Mouse (Mus musculus): ENCODE data around the gene Lbp. TPM values are rescaled to one million over a fixed set of nuclear protein-coding genes. Genes with fewer than 3 reads are reported as not detected.

Lbp gene
- polyA plus RNA-seq, 1 experiment from 2014 or later: 4.9 TPM

DNA sequence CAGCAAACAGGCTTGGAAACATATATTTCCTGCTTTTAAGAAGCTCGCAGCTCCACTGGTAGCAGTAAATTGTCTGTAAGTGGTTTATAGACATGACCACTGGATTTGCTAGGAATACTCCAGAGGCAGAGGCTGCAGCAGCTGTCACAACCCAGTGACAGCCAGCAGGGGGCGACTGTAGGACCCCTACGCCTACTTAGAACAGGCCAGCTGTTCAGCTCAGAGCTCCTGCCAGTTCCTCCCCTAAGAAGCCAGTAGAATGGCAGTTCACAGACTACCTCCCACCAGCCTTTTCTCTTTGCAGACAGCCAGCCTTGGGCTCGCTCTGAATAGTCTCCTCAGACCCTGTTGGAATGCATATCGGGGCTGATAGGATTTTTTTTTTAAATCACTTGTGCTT lies 10.7 kb downstream of the Lbp start:
- Histone ChIP-seq H3K9ac (no peak overlapping the region), H3K4me2 (no peak overlapping the region), H3K27me3 (replicated peaks) (no peaks in the 10 kb centered on the region), H3K4me3 (no peak overlapping the region), H3K4me1 (peaks cover 5% of the 10 kb centered on the region), H3K9me3 (no peaks in the 10 kb centered on the region), H3K36me3 (replicated peaks) (no peaks in the 10 kb centered on the region), H3K27ac (0 out of 2 replicates have a peak overlapping the region, but pooled peaks have one; percentile 32)
- peak; percentile 63 for ATAC-seq (replicated peaks)
- WGBS: 11% methylated on average over 5 of the region's 5 CpGs

DNA sequence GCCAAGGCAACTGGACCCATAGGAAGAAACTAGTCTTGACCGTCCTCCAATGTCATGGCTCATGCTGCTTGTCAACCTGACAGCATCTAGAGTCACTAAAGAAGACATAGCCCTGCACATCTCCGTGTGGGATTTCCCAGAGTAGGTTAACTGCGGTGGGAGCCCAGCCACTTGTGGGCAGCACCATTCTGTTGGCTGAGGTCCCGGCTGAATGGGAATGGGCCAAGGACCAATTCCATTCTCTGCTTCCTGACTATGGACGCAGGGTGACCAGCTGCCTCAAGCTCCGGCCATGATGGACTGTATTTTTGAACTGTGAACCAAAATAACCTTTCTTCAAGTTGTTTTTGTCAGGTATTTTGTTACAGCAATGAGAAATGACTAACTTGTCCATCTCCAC lies 15.3 kb downstream of the Lbp start:
- 92% methylated on average over 6 of the region's 6 CpGs for WGBS
- H3K4me1 ChIP-seq: peaks cover 7% of the 10 kb centered on the region
- H3K36me3 ChIP-seq (replicated peaks): no peaks in the 10 kb centered on the region
- H3K27ac ChIP-seq: no peak overlapping the region
- no peaks in the 10 kb centered on the region for H3K9me3 ChIP-seq
- H3K4me3 ChIP-seq: no peak overlapping the region
- no peaks in the 10 kb centered on the region for H3K27me3 ChIP-seq (replicated peaks)
- H3K4me2 ChIP-seq: no peak overlapping the region
- H3K9ac ChIP-seq: no peak overlapping the region
- ATAC-seq (replicated peaks): no peak

GRCm38 (mm10) chr2:158322845-158323244 lies 16.6 kb downstream of the Lbp start:
- no peak for ATAC-seq (replicated peaks)
- Histone ChIP-seq H3K27ac (no peak overlapping the region), H3K27me3 (replicated peaks) (no peaks in the 10 kb centered on the region), H3K36me3 (replicated peaks) (no peaks in the 10 kb centered on the region), H3K9ac (no peak overlapping the region), H3K4me3 (no peak overlapping the region), H3K9me3 (no peaks in the 10 kb centered on the region), H3K4me1 (peaks cover 2% of the 10 kb centered on the region; the same call in 1 of the 2 replicates), H3K4me2 (no peak overlapping the region)
- 76% methylated on average over 3 of the region's 3 CpGs for WGBS

GRCm38 (mm10) chr2:158324531-158325190 lies 18.4 kb downstream of the Lbp start:
- H3K27me3 ChIP-seq (replicated peaks): no peaks in the 10 kb centered on the region
- H3K9me3 ChIP-seq: no peaks in the 10 kb centered on the region
- peak; percentile 84 for ATAC-seq (replicated peaks)
- no peaks in the 10 kb centered on the region for H3K36me3 ChIP-seq (replicated peaks)
- 57% methylated on average over 10 of the region's 10 CpGs for WGBS
- H3K4me3 ChIP-seq: no peak overlapping the region
- H3K27ac ChIP-seq: no peak overlapping the region
- no peak overlapping the region for H3K9ac ChIP-seq
- no peak overlapping the region for H3K4me2 ChIP-seq
- peaks cover 2% of the 10 kb centered on the region; the same call in 1 of the 2 replicates for H3K4me1 ChIP-seq

- ATAC-seq (replicated peaks): no peak
- Histone ChIP-seq H3K4me1 (peaks cover 2% of the 10 kb centered on the region; the same call in 1 of the 2 replicates), H3K9me3 (no peaks in the 10 kb centered on the region), H3K4me3 (no peak overlapping the region), H3K27ac (no peak overlapping the region), H3K36me3 (replicated peaks) (no peaks in the 10 kb centered on the region), H3K4me2 (no peak overlapping the region), H3K9ac (no peak overlapping the region), H3K27me3 (replicated peaks) (no peaks in the 10 kb centered on the region)
- WGBS: 59% methylated on average over 8 of the region's 8 CpGs
These were observed 19.3 kb downstream of the Lbp start for GRCm38 (mm10) chr2:158325609-158326008.

GRCm38 (mm10) chr2:158334356-158334755 lies 28.1 kb downstream of the Lbp start:
- Histone ChIP-seq H3K4me2 (no peak overlapping the region), H3K9me3 (no peaks in the 10 kb centered on the region), H3K4me3 (no peak overlapping the region), H3K9ac (no peak overlapping the region), H3K36me3 (replicated peaks) (no peaks in the 10 kb centered on the region), H3K27me3 (replicated peaks) (no peaks in the 10 kb centered on the region), H3K27ac (no peak overlapping the region), H3K4me1 (no peaks in the 10 kb centered on the region)
- no peak for ATAC-seq (replicated peaks)
- 91% methylated on average over 13 of the region's 13 CpGs for WGBS

GRCm38 (mm10) chr2:158337698-158338097 lies 31.4 kb downstream of the Lbp start:
- 44% methylated on average over 10 of the region's 10 CpGs for WGBS
- Histone ChIP-seq H3K9ac (no peak overlapping the region), H3K27ac (no peak overlapping the region), H3K4me3 (no peak overlapping the region), H3K27me3 (replicated peaks) (no peaks in the 10 kb centered on the region), H3K9me3 (no peaks in the 10 kb centered on the region), H3K4me1 (no peaks in the 10 kb centered on the region), H3K36me3 (replicated peaks) (no peaks in the 10 kb centered on the region), H3K4me2 (no peak overlapping the region)
- no peak for ATAC-seq (replicated peaks)

- H3K36me3 ChIP-seq (replicated peaks): no peaks in the 10 kb centered on the region
- H3K4me2 ChIP-seq: no peak overlapping the region
- peak; percentile 62; the same call in 1 of the 2 replicates for ATAC-seq (replicated peaks)
- H3K4me1 ChIP-seq: no peaks in the 10 kb centered on the region
- no peaks in the 10 kb centered on the region for H3K27me3 ChIP-seq (replicated peaks)
- 33% methylated on average over 11 of the region's 11 CpGs for WGBS
- no peaks in the 10 kb centered on the region for H3K9me3 ChIP-seq
- no peak overlapping the region for H3K9ac ChIP-seq
- no peak overlapping the region for H3K4me3 ChIP-seq
- H3K27ac ChIP-seq: 0 out of 2 replicates have a peak overlapping the region, but pooled peaks have one; percentile 49
These were observed 33.8 kb downstream of the Lbp start for GRCm38 (mm10) chr2:158339948-158340564.

- ATAC-seq (replicated peaks): no peak
- WGBS: 80% methylated on average over 2 of the region's 2 CpGs
- H3K27me3 ChIP-seq (replicated peaks): no peaks in the 10 kb centered on the region
- no peaks in the 10 kb centered on the region for H3K9me3 ChIP-seq
- no peaks in the 10 kb centered on the region for H3K4me1 ChIP-seq
- H3K36me3 ChIP-seq (replicated peaks): no peaks in the 10 kb centered on the region
- no peak overlapping the region for H3K4me3 ChIP-seq
- no peak overlapping the region for H3K4me2 ChIP-seq
- no peak overlapping the region for H3K27ac ChIP-seq
- H3K9ac ChIP-seq: no peak overlapping the region
These were observed 35.0 kb downstream of the Lbp start for GRCm38 (mm10) chr2:158341324-158341723.

GRCm38 (mm10) chr2:158343495-158343894 lies 37.2 kb downstream of the Lbp start:
- 30% methylated on average over 5 of the region's 5 CpGs for WGBS
- Histone ChIP-seq H3K4me2 (no peak overlapping the region), H3K4me1 (no peaks in the 10 kb centered on the region), H3K27ac (no peak overlapping the region), H3K27me3 (replicated peaks) (no peaks in the 10 kb centered on the region), H3K36me3 (replicated peaks) (no peaks in the 10 kb centered on the region), H3K9me3 (no peaks in the 10 kb centered on the region), H3K9ac (no peak overlapping the region), H3K4me3 (no peak overlapping the region)
- ATAC-seq (replicated peaks): no peak

GRCm38 (mm10) chr2:158346467-158346866 lies 40.2 kb downstream of the Lbp start:
- Histone ChIP-seq H3K4me1 (no peaks in the 10 kb centered on the region), H3K27ac (no peak overlapping the region), H3K36me3 (replicated peaks) (no peaks in the 10 kb centered on the region), H3K27me3 (replicated peaks) (no peaks in the 10 kb centered on the region), H3K4me3 (no peak overlapping the region), H3K9ac (no peak overlapping the region), H3K9me3 (no peaks in the 10 kb centered on the region), H3K4me2 (no peak overlapping the region)
- no peak for ATAC-seq (replicated peaks)
- WGBS: 77% methylated on average over 6 of the region's 6 CpGs

- peaks cover 3% of the 10 kb centered on the region; the same call in 1 of the 2 replicates for H3K36me3 ChIP-seq (replicated peaks)
- H3K4me1 ChIP-seq: no peaks in the 10 kb centered on the region
- H3K27ac ChIP-seq: no peak overlapping the region
- ATAC-seq (replicated peaks): no peak; the same call in 1 of the 2 replicates
- H3K4me2 ChIP-seq: no peak overlapping the region
- H3K9ac ChIP-seq: no peak overlapping the region
- H3K4me3 ChIP-seq: no peak overlapping the region
- 4% methylated on average over 6 of the region's 6 CpGs for WGBS
- no peaks in the 10 kb centered on the region for H3K27me3 ChIP-seq (replicated peaks)
- H3K9me3 ChIP-seq: no peaks in the 10 kb centered on the region
These were observed 41.6 kb downstream of the Lbp start for GRCm38 (mm10) chr2:158347868-158348267.
